Mouse (Mus musculus): Measurements from ENCODE around the gene Herpud1.

GRCm38 (mm10) chr8:94343290-94343689, 42.9 kb upstream of the Herpud1 start:
- TF ChIP-seq CTCF (IDR thresholded peaks at IDR 0.05): peak; percentile 98
- peak; percentile 88; the same call in 1 of the 2 replicates for TF ChIP-seq EP300 (IDR thresholded peaks at IDR 0.05; ENCODE audit: insufficient read depth, low read depth, low read length)
